Mouse (Mus musculus) right cerebral cortex, postnatal 10 days (tissue): ENCODE data around the gene Erp29.

Source experiments
- DNase-seq, 2 experiments: peaks; one replicate each; pipeline ENCODE4 v3.0.0; 2021; ENCODE audit warnings: low spot score in 2 of 2

The Erp29 gene

GRCm38 (mm10) chr5:121389106-121389505 is 63.2 kb downstream of the Erp29 start:
- peak in 1 of 2 experiments; percentile 46 for DNase-seq

DNA sequence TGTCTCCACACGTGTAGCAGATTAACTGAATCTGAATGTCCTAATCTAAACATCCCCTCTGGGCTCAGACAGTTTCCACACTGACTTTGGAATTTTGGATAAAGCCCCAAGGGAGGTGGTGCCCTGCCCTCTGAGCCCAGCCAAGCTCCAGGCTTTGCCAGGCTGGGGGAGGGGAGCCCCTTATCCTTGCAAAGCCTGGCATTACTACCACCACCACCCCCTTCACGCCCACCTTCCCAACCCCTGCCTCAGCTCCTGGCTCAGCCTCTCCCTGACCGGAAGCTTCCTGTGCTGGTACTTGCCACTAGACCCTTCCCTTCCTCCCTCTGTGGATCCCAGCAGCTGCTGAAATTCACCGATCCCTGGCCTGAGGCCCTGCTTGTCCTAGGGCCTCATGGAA is 65.2 kb downstream of the Erp29 start:
- peak in 1 of 2 experiments; percentile 43 for DNase-seq

DNA sequence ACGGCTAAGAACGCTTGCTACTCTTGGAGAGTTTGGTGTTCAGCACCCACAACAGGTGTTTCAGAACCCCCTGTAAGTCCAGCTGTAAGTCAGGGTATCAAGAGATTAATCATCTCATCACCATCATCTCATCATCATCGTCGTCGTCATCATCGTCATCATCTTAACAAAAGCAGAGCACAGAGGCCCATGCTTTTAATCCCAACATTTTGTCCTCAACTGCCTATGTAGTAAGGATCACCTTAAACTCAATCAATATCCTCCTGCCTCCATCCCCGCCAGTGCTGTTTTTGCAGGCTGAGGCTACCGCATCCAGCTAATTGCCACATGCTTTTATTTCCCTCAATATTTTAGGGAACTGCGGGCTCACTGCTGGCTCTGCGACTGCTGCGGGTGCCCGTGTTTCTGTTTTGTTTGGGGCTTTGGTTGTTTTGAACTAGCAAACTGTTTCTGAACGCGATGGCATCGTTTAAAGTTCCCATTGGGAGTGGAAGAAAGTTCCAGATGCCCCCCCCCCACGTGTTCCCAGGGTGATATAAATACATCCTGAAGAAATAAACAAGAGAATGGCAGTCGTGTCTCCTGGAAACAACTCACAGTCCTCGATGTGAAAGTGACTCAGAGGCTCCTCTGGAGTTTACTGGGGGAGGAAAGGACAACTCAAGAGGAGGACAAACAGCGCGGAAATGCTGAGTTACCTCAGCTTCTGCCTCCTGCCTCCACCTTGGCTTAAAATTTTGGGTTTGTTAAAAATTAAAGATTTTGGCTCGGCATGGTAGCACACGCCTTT is 66.0 kb downstream of the Erp29 start:
- DNase-seq: peak in 1 of 2 experiments; percentile 42

- DNase-seq: peak; percentile 97
Observed at GRCm38 (mm10) chr5:121385461-121386119, 66.7 kb downstream of the Erp29 start, which contains the start of gene Trafd1. Gene Trafd1 (minus strand): TSS chr5:121385632.

GRCm38 (mm10) chr5:121384757-121385460 is 67.4 kb downstream of the Erp29 start:
- peak; percentile 55 to 68 for DNase-seq

DNA sequence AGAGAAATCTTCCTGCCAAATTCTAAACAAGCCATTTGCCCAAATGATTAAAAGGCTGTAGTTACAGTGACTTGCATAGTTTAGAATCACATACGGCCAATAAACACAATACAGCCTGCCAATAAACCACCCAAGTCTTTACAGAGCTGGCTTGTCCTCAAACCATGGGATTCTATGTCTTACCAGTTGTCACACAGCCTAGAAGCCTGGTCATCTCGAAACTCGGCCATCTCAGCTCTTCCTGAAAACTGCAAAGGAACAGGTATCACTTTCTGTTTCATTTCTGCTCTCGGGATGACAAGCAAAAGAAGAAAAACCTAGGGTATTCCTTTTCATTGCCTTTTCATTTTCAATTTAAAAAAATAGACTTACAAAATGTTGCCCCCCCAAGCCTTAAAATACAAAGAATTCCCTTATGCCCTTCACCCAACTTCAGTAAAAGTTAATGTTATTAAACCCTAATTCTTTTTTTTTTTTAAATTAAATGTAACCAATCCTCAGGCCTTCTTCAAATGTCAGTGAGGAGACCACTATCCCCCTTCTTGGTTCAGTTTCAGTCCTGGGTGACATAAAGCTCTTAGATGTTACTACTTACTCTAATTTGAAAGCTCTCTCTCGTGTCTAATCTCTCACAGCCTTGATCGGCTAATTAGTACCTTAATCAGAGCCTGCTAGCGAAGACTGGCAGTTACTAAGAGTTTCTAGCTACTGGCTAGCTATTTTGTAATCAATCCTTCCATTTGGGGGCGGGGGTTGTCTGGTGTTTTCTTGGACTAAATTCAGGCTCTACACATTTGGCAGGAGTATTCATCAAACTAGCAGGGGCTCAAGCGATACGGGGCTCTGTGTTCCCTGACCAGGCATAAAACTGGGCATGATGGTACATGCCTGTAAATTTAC is 68.2 kb downstream of the Erp29 start:
- peak in 1 of 2 experiments; percentile 42 for DNase-seq

GRCm38 (mm10) chr5:121380692-121381091 is 71.6 kb downstream of the Erp29 start:
- no peak for DNase-seq

DNA sequence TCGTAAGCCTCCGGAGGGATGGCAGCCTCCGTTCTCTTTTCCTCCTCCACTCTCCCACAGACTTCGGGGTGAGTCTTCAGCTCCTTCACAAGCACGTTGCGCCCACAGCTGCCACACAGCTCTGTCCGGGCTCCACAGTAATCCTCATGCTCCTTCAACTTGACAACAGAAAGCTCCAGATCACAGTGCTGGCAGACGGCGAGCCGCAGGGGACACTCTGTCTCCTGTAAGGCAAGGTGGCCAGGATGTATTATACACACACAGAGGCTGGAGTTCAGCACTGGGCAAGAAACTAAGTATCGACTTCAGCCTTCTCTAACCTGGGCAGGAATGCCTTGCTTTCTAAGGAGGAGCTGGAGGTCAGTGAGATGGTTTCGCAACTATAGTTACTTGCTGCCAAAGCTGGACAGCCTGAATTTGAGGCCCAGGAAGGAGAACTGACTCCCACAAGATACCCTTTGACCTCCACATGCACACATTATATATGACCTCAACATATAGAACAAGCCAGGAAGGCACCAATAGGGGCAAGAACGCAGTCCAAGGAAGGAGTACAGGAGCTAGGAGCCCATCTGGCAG is 73.5 kb downstream of the Erp29 start:
- DNase-seq: no peak
